Mouse (Mus musculus): ENCODE results near the gene Idh1. TPM values are rescaled to one million over a fixed set of nuclear protein-coding genes. Genes with fewer than 3 reads are reported as not detected.
A peak's percentile ranks its signal among the peaks of the same experiment; 100 is the strongest.
"Not testable (repeated sequence)": the region's sequence is repeated elsewhere in the genome, so short reads cannot be mapped to it uniquely, and the experiment has no call there.

The Idh1 gene
- 535 and 539 TPM in 2 replicates for polyA plus RNA-seq (2014; fragmentation: Nextera tagmentation; extraction: Ambion mirVana)

GRCm38 (mm10) chr1:65186287-65187073 lies at the start of gene Idh1, which contains the start of gene Pikfyve:
Gene Idh1, minus strand, starts transcription at chr1:65186500.
Gene Pikfyve, plus strand, starts transcription at chr1:65186683.
- WGBS, result under 1% methylated on average over 65 of the region's 71 CpGs
- ATAC-seq (peak; percentile 99), DNase-seq (ENCODE audit: low spot score) (peak; percentile 99)
- peak within 1 kb of the TSS; percentile 70 for H3K4me2 ChIP-seq (ENCODE audit: low read length)
- peak within 1 kb of the TSS; percentile 80 for H3K27ac ChIP-seq (ENCODE audit: low read depth, low read length)
- H3K9ac ChIP-seq (ENCODE audit: low read length), result peak within 1 kb of the TSS; percentile 86
- no peaks in the 10 kb centered on the region for H3K9me3 ChIP-seq (replicated peaks; ENCODE audit: control insufficient read depth, low read length)
- H3K27me3 ChIP-seq (replicated peaks; ENCODE audit: control insufficient read depth, insufficient read depth, low read length), result no peaks in the 10 kb centered on the region
- H3K36me3 ChIP-seq (ENCODE audit: control insufficient read depth, insufficient read depth, low read length), result 0 out of 2 replicates have a peak, but pooled peaks cover 3% of the 10 kb centered on the region
- H3K4me1 ChIP-seq (ENCODE audit: control insufficient read depth, insufficient read depth, low read length), result peaks cover 6% of the 10 kb centered on the region
- H3K4me3 ChIP-seq (ENCODE audit: low read depth, low read length), result peak within 1 kb of the TSS; percentile 88

DNA sequence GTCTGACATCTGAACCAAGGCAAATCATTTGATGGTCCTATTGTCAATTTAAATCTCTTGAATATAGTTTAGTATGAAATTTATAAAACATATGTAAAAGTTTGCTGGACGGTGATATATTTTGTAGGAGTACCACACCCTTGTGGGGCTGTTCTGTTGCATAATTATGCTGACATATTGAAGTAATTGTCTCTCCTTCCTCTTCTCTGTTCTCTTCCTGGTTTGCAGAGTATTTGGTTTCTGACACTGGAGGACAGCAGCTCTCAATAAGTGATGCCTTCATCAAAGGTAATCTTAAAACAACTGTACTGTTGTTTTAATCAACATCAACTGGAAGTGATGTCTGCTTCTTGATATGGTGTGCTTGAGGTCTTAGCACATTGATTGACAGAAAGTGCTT lies 44.3 kb upstream of the Idh1 start:
- Histone ChIP-seq H3K9me3 (replicated peaks; ENCODE audit: control insufficient read depth, low read length) (no peaks in the 10 kb centered on the region), H3K36me3 (ENCODE audit: control insufficient read depth, insufficient read depth, low read length) (peaks cover 18% of the 10 kb centered on the region), H3K4me3 (ENCODE audit: low read depth, low read length) (no peak overlapping the region), H3K27ac (ENCODE audit: low read depth, low read length) (no peak overlapping the region), H3K9ac (ENCODE audit: low read length) (no peak overlapping the region), H3K4me1 (ENCODE audit: control insufficient read depth, insufficient read depth, low read length) (no peaks in the 10 kb centered on the region), H3K4me2 (ENCODE audit: low read length) (no peak overlapping the region), H3K27me3 (replicated peaks; ENCODE audit: control insufficient read depth, insufficient read depth, low read length) (no peaks in the 10 kb centered on the region)
- 94% methylated on average over 1 of the region's 1 CpGs for WGBS
- DNase-seq (ENCODE audit: low spot score) (no peak), ATAC-seq (no peak)

GRCm38 (mm10) chr1:65229768-65230167 lies 43.5 kb upstream of the Idh1 start:
- DNase-seq (ENCODE audit: low spot score); H3K9ac ChIP-seq (ENCODE audit: low read length); H3K9me3 ChIP-seq (replicated peaks; ENCODE audit: control insufficient read depth, low read length); H3K4me1 ChIP-seq (ENCODE audit: control insufficient read depth, insufficient read depth, low read length); H3K4me3 ChIP-seq (ENCODE audit: low read depth, low read length); ATAC-seq; H3K27me3 ChIP-seq (replicated peaks; ENCODE audit: control insufficient read depth, insufficient read depth, low read length); H3K4me2 ChIP-seq (ENCODE audit: low read length); H3K27ac ChIP-seq (ENCODE audit: low read depth, low read length): not testable (repeated sequence)
- H3K36me3 ChIP-seq (ENCODE audit: control insufficient read depth, insufficient read depth, low read length), result peaks cover 11% of the 10 kb centered on the region; the same call in 1 of the 2 replicates
- 88% methylated on average over 3 of the region's 3 CpGs for WGBS

DNA sequence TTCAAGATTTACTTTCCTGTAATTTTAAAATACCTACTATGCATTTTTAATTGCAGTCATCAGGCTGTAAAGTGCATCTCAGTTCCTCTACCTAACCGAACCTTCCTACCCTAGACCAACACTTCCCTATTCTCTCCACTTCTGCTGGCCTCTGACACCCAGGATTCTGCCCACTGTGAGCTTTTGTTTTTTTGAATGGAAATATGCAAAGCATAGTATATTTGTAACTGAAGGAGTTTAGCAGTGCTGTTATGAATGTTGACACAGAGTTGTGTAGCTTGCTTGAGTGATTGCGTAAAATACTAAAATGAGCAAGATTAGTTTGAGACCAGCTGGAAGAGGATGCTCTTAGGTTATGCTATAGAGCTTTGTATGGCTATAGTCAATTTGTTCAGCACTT lies 41.4 kb upstream of the Idh1 start:
- WGBS, result 90% methylated on average over 2 of the region's 2 CpGs
- Histone ChIP-seq H3K4me2 (ENCODE audit: low read length) (no peak overlapping the region), H3K9ac (ENCODE audit: low read length) (no peak overlapping the region), H3K27ac (ENCODE audit: low read depth, low read length) (no peak overlapping the region), H3K9me3 (replicated peaks; ENCODE audit: control insufficient read depth, low read length) (no peaks in the 10 kb centered on the region), H3K27me3 (replicated peaks; ENCODE audit: control insufficient read depth, insufficient read depth, low read length) (no peaks in the 10 kb centered on the region), H3K36me3 (ENCODE audit: control insufficient read depth, insufficient read depth, low read length) (peaks cover 20% of the 10 kb centered on the region), H3K4me1 (ENCODE audit: control insufficient read depth, insufficient read depth, low read length) (no peaks in the 10 kb centered on the region), H3K4me3 (ENCODE audit: low read depth, low read length) (no peak overlapping the region)
- ATAC-seq (no peak), DNase-seq (ENCODE audit: low spot score) (no peak)

- Histone ChIP-seq H3K27me3 (replicated peaks; ENCODE audit: control insufficient read depth, insufficient read depth, low read length) (no peaks in the 10 kb centered on the region), H3K27ac (ENCODE audit: low read depth, low read length) (no peak overlapping the region), H3K4me3 (ENCODE audit: low read depth, low read length) (no peak overlapping the region), H3K4me2 (ENCODE audit: low read length) (no peak overlapping the region), H3K36me3 (ENCODE audit: control insufficient read depth, insufficient read depth, low read length) (peaks cover 35% of the 10 kb centered on the region), H3K9me3 (replicated peaks; ENCODE audit: control insufficient read depth, low read length) (no peaks in the 10 kb centered on the region), H3K9ac (ENCODE audit: low read length) (no peak overlapping the region), H3K4me1 (ENCODE audit: control insufficient read depth, insufficient read depth, low read length) (no peaks in the 10 kb centered on the region)
- 93% methylated on average over 2 of the region's 2 CpGs for whole genome bisulfite sequencing
- ATAC-seq (no peak), DNase-seq (ENCODE audit: low spot score) (no peak)
Observed at GRCm38 (mm10) chr1:65223654-65224053, 37.4 kb upstream of the Idh1 start.

DNA sequence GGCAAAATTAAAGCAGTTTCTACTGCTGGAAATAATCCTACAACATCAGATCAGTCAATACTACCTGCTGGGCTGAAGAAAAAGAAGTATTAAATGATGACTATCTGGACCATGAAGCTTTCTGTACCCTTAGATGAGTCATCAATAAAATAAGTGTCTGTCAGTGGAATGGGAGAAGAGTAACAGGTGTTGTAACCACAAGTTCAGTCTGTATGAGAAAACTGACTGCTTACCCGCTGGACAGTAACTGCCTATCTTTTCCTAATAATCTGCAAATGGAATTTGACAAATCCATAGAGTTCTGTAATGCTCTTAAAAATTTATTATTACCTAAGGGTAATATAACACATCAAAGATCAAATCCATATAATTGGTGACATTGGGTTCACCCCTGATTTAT lies 31.7 kb upstream of the Idh1 start:
- Histone ChIP-seq H3K9ac (ENCODE audit: low read length) (no peak overlapping the region), H3K9me3 (replicated peaks; ENCODE audit: control insufficient read depth, low read length) (no peaks in the 10 kb centered on the region), H3K27ac (ENCODE audit: low read depth, low read length) (no peak overlapping the region), H3K4me1 (ENCODE audit: control insufficient read depth, insufficient read depth, low read length) (no peaks in the 10 kb centered on the region), H3K4me2 (ENCODE audit: low read length) (no peak overlapping the region), H3K4me3 (ENCODE audit: low read depth, low read length) (no peak overlapping the region), H3K27me3 (replicated peaks; ENCODE audit: control insufficient read depth, insufficient read depth, low read length) (no peaks in the 10 kb centered on the region), H3K36me3 (ENCODE audit: control insufficient read depth, insufficient read depth, low read length) (peaks cover 20% of the 10 kb centered on the region)
- DNase-seq (ENCODE audit: low spot score) (no peak), ATAC-seq (no peak)
- 100% methylated on average over 1 of the region's 1 CpGs for WGBS

DNA sequence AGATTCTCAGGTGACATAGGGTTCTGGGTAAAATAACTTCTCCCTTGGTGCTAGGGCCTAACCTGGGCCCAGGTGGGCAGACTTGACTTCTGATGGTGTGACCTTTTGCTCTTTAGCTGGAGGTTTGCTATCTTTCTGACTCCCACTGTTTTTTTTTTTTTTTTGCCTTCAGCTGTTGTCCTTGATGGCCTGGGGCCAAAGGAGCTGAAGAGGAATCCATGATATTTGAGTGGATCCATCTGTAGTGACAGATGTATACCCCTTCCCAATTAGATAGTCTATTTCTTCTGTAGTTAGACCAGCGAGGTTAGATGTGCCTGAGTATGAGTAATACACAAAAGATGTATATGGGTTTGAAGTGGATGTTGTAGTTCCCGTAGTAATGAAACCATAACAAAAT lies 31.3 kb upstream of the Idh1 start:
- DNase-seq (ENCODE audit: low spot score), result no peak
- no peaks in the 10 kb centered on the region for H3K9me3 ChIP-seq (replicated peaks; ENCODE audit: control insufficient read depth, low read length)
- no peak overlapping the region for H3K27ac ChIP-seq (ENCODE audit: low read depth, low read length)
- peaks cover 20% of the 10 kb centered on the region for H3K36me3 ChIP-seq (ENCODE audit: control insufficient read depth, insufficient read depth, low read length)
- 83% methylated on average over 2 of the region's 2 CpGs for WGBS
- H3K4me3 ChIP-seq (ENCODE audit: low read depth, low read length), result no peak overlapping the region
- H3K4me1 ChIP-seq (ENCODE audit: control insufficient read depth, insufficient read depth, low read length), result no peaks in the 10 kb centered on the region
- no peaks in the 10 kb centered on the region for H3K27me3 ChIP-seq (replicated peaks; ENCODE audit: control insufficient read depth, insufficient read depth, low read length)
- no peak for ATAC-seq
- H3K4me2 ChIP-seq (ENCODE audit: low read length), result no peak overlapping the region
- H3K9ac ChIP-seq (ENCODE audit: low read length), result no peak overlapping the region

GRCm38 (mm10) chr1:65213214-65213613 lies 26.9 kb upstream of the Idh1 start:
- Histone ChIP-seq H3K4me2 (ENCODE audit: low read length) (no peak overlapping the region), H3K4me3 (ENCODE audit: low read depth, low read length) (no peak overlapping the region), H3K27me3 (replicated peaks; ENCODE audit: control insufficient read depth, insufficient read depth, low read length) (no peaks in the 10 kb centered on the region), H3K36me3 (ENCODE audit: control insufficient read depth, insufficient read depth, low read length) (peaks cover 16% of the 10 kb centered on the region), H3K9ac (ENCODE audit: low read length) (no peak overlapping the region), H3K4me1 (ENCODE audit: control insufficient read depth, insufficient read depth, low read length) (no peaks in the 10 kb centered on the region), H3K9me3 (replicated peaks; ENCODE audit: control insufficient read depth, low read length) (peaks cover 14% of the 10 kb centered on the region; the same call in 1 of the 2 replicates), H3K27ac (ENCODE audit: low read depth, low read length) (no peak overlapping the region)
- WGBS, result 3% methylated on average over 2 of the region's 2 CpGs
- no peak for ATAC-seq
- DNase-seq (ENCODE audit: low spot score), result no peak

- DNase-seq (ENCODE audit: low spot score), result no peak
Observed at GRCm38 (mm10) chr1:65204299-65204698, 18.0 kb upstream of the Idh1 start.

More at GRCm38 (mm10) chr1:65204299-65204698, 18.0 kb upstream of the Idh1 start:
- WGBS, result 94% methylated on average over 1 of the region's 1 CpGs
- H3K27ac ChIP-seq (ENCODE audit: low read depth, low read length), result no peak overlapping the region
- no peak overlapping the region for H3K9ac ChIP-seq (ENCODE audit: low read length)
- H3K4me2 ChIP-seq (ENCODE audit: low read length), result no peak overlapping the region
- no peak overlapping the region for H3K4me3 ChIP-seq (ENCODE audit: low read depth, low read length)
- H3K9me3 ChIP-seq (replicated peaks; ENCODE audit: control insufficient read depth, low read length), result no peaks in the 10 kb centered on the region
- no peak for ATAC-seq
- no peaks in the 10 kb centered on the region for H3K4me1 ChIP-seq (ENCODE audit: control insufficient read depth, insufficient read depth, low read length)
- peaks cover 57% of the 10 kb centered on the region for H3K36me3 ChIP-seq (ENCODE audit: control insufficient read depth, insufficient read depth, low read length)
- H3K27me3 ChIP-seq (replicated peaks; ENCODE audit: control insufficient read depth, insufficient read depth, low read length), result no peaks in the 10 kb centered on the region

Measured in forebrain, embryonic 14.5 days (tissue).